Mouse (Mus musculus): ENCODE results near the gene Dyrk1a.

Gene Dyrk1a

DNA sequence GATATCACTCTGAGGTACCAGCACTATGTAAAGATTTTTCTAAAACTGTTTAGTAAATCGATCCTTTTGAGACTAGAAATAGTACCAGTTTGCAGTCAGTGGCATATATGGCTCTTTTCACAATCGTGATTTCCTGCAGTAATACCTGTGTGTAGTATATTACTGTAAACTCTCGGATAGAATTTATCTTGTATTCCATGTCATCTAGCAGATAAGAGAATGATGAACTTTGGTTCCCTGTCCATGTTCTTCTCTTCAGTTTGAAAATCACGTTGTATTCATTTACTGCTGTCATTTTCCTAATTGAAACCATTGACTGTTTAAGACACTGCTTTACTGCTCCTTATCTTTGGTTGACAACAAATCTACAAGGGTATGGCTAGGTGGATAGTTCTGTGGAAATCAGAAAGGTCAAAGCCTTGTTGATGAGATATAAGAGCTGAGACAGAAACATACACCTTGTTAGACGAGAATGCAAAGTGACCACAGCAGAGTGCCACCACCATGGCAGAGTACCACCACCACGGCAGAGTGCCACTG, 62.7 kb downstream of the Dyrk1a start:
- no peak for DNase-seq (ENCODE audit: low read depth, low spot score)

- no peak for DNase-seq (ENCODE audit: low read depth, low spot score)
Measured at GRCm38 (mm10) chr16:94633012-94633411, 63.2 kb downstream of the Dyrk1a start.

DNA sequence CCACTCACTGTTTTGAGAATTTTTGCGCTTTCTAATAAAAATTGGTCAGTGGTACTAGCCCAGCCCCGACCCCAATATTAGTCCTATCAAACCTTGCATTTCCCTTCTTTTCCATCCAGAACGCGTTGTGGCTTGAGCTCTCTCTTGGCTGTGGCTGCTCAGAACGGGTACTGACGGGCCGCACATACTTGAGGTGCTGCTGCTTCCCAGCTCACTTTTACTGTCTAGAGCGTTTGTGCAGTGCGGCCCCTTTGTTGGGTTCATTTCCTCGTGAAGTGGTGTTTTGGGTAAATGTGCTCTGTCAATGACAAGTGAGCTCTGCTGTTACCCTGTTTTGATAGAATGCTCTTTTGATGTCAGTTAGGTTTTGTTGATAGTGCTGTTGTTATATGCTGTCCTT, 67.6 kb downstream of the Dyrk1a start:
- no peak for DNase-seq (ENCODE audit: low read depth, low spot score)

GRCm38 (mm10) chr16:94641799-94642198, 72.0 kb downstream of the Dyrk1a start:
- no peak for DNase-seq (ENCODE audit: low read depth, low spot score)

- DNase-seq (ENCODE audit: low read depth, low spot score) = peak; percentile 37
Measured at GRCm38 (mm10) chr16:94647153-94647552, 77.3 kb downstream of the Dyrk1a start.

DNA sequence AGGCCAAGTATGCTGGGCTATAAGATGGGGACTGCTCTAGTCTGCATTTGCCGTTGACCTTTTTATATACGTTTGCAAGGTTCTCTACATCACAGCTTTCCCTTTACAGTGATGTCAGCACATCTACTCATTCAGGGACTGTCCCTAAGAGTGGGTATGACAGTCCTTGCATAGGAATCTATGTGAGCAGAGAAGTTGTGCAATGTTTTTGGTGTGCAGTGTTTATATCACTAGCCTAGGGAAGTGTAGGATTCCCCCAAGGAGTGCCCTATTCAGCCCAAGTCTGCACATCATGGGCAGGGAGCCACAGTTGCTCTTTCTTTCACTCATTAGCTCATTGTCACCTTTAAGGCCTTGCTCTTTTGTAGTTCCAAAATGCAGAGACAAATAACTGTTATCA, 78.1 kb downstream of the Dyrk1a start:
- DNase-seq (ENCODE audit: low read depth, low spot score) = peak; percentile 58

DNA sequence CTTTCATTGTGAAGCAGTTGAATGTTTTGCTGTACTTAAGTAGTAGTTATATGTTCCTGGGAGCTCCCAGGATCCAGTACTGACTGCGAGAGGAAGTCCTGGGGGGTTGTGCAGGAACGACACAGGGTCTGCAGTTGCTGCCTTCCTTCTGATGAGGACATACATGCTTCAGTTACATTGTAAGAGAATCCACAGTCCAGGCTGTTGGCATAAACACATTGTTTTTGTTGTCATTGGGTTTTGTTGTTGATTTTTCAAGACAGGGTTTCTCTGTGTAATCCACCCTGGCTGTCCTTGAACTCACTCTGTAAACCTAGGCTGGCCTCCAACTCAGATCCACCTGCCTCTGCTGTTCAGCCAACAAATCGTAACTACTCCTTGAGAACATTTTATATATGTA, 80.1 kb downstream of the Dyrk1a start:
- no peak for DNase-seq (ENCODE audit: low read depth, low spot score)

DNA sequence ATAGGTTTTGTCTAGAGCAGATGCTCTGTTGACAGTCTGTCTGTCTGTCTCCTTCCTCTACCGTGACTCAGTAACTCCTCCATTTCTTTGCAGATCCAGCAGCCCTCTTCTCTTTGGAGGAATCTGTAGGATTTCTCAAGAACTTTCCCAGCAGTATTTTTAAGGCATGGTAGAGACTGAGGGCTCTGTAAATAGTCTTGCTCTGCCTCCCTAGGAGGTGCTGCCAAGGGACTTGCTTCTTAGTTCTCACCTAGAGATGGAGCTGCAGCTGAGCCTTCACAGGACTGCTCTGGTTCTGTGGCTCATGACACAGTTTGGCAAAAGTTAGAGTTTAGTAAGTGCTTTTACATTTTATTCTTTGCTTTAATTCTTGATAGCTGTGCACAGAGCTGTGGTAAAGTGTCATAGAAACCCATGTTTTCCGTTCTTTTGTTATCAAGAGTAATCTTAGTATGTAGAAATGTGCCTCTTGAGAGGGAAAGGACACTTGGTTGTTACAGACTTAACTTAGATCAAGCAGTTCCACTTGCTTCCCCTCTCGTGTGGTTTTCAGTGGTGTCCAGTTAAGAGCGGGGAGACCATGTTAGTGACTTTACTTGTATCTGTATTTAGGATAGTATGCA, 82.4 kb downstream of the Dyrk1a start:
- no peak for DNase-seq (ENCODE audit: low read depth, low spot score)

- DNase-seq (ENCODE audit: low read depth, low spot score) = no peak
Measured at GRCm38 (mm10) chr16:94655083-94655482, 85.3 kb downstream of the Dyrk1a start.

GRCm38 (mm10) chr16:94656891-94657290, 87.1 kb downstream of the Dyrk1a start:
- DNase-seq (ENCODE audit: low read depth, low spot score) = no peak

- no peak for DNase-seq (ENCODE audit: low read depth, low spot score)
Measured at GRCm38 (mm10) chr16:94659394-94659793, 89.6 kb downstream of the Dyrk1a start.

DNA sequence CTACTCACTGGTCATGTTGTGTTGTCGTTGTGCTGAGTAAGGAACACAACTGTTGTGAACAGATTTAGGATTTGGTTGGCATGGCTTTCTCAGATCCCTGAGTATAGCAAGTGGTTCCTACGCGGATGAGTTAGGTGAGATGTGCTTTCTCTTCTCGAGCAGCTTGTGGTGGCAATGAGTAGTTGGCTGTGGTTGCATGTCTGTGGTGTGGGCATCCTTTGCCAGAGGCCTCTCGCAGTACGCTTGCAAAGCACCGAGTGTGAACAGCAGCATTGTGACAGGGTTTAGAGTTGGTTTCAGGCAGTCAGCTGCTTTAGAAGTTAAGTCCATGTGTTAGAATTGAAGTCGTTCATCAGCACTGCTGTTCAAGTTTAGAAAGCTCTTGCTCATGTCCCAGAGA, 90.4 kb downstream of the Dyrk1a start:
- DNase-seq (ENCODE audit: low read depth, low spot score) = no peak

- no peak for DNase-seq (ENCODE audit: low read depth, low spot score)
Measured at GRCm38 (mm10) chr16:94667557-94667956, 97.7 kb downstream of the Dyrk1a start.

DNA sequence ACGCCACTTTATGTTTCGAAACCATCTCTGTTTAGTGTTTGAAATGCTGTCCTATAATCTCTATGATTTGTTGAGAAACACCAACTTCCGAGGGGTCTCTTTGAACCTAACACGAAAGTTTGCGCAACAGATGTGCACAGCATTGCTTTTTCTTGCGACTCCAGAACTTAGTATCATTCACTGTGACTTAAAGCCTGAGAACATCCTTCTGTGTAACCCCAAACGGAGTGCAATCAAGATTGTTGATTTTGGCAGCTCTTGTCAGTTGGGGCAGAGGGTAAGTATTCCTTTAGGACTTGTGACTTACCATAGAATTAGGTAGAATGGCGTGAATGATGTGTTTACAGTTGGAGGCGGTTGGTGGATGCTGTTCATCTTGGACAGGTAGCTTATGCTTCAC, 101.5 kb downstream of the Dyrk1a start:
- no peak for DNase-seq (ENCODE audit: low read depth, low spot score)

- DNase-seq (ENCODE audit: low read depth, low spot score) = no peak
Measured at GRCm38 (mm10) chr16:94680924-94681323, 111.1 kb downstream of the Dyrk1a start.

- DNase-seq (ENCODE audit: low read depth, low spot score) = no peak
Measured at GRCm38 (mm10) chr16:94681760-94682159, 112.0 kb downstream of the Dyrk1a start.

GRCm38 (mm10) chr16:94683960-94684359, 114.2 kb downstream of the Dyrk1a start:
- DNase-seq (ENCODE audit: low read depth, low spot score) = no peak

- DNase-seq (ENCODE audit: low read depth, low spot score) = no peak
Measured at GRCm38 (mm10) chr16:94693687-94694305, 124.0 kb downstream of the Dyrk1a start.

DNA sequence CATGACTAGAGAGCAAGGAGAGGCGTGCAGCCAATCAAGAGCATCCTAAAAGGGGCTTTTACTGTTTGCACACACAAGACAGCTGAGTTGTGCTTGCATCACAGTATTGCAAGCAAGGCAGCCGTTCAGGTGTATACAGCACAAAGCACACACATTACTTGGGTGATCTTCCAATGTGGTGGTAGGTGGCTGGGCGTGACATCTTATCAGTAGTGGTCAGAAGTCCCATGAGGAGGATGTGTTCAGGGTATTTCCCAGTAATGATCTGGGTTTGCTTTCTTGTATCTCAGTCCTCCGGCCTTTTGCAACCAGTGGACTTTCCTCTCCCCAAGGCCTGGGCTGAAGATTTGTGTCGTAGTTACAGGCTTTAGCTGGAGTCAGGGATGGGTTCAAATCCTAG, 127.7 kb downstream of the Dyrk1a start:
- no peak for DNase-seq (ENCODE audit: low read depth, low spot score)

GRCm38 (mm10) chr16:94698234-94698633, 128.4 kb downstream of the Dyrk1a start:
- peak; percentile 27 for DNase-seq (ENCODE audit: low read depth, low spot score)

GRCm38 (mm10) chr16:94701141-94701540, 131.3 kb downstream of the Dyrk1a start:
- DNase-seq (ENCODE audit: low read depth, low spot score) = no peak

DNA sequence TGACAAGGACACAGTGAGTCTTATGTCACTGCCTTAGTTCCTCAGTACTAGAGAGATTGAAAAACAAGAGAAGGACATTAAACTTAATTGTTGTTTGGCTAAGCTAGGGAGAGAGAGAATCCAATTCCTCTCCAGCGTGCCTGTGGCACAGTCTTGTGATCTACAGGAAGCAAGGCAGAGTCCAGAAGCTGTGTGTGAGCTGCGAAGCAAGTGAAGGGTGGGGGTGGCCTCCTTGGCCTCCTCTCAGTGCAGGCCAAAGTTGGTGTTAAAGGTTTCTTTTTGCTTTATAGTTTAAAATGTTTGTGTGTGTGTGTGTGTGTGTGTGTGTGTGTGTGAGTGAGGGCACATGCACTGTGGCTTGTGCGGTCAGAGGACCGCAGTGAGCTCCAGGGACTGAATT, 132.2 kb downstream of the Dyrk1a start:
- DNase-seq (ENCODE audit: low read depth, low spot score) = no peak

- DNase-seq (ENCODE audit: low read depth, low spot score) = peak; percentile 91
Measured at GRCm38 (mm10) chr16:94713480-94714094, 143.8 kb downstream of the Dyrk1a start.
